Mouse (Mus musculus) kidney, postnatal 0 days (tissue): ENCODE data around the gene Sh2d3c. TPM values are rescaled to one million over a fixed set of nuclear protein-coding genes. Genes with fewer than 3 reads are reported as not detected.
A peak's percentile ranks its signal among the peaks of the same experiment; 100 is the strongest.

Experiments
- ATAC-seq: fragments of 200-750 bp; cut with Nextera tagmentation; replicated peaks from 2 replicates; pipeline ENCODE4 v1.8.0; 2017; ENCODE audit warnings: low read depth, moderate number of reproducible peaks, moderate TSS enrichment, moderate library complexity; ENCODE audit not compliant: low FRiP score
- DNase-seq: peaks from one replicate; pipeline ENCODE4 v3.0.0-alpha.2; 2016; ENCODE audit warnings: low spot score
- H3K27ac ChIP-seq: fragments of 300-500 bp; sonication (generic); 2 replicates; pipeline ENCODE4 v1.5.1; 2014; ENCODE audit warnings: mild to moderate bottlenecking
- H3K27me3 ChIP-seq: fragments of 300-500 bp; sonication (generic); 2 replicates; pipeline ENCODE4 v1.6.1; 2014; ENCODE audit warnings: low read length, mixed read lengths; ENCODE audit not compliant: insufficient read depth
- H3K36me3 ChIP-seq: fragments of 300-500 bp; sonication (generic); 2 replicates; pipeline ENCODE4 v1.6.1; 2014; ENCODE audit warnings: low read length, mixed read lengths; ENCODE audit not compliant: insufficient read depth
- H3K4me1 ChIP-seq: fragments of 300-500 bp; sonication (generic); replicated peaks from 2 replicates; pipeline ENCODE4 v1.6.1; 2014; ENCODE audit warnings: antibody characterized with exemption, low read length, mixed read lengths; ENCODE audit not compliant: insufficient read depth
- H3K4me2 ChIP-seq: fragments of 300-500 bp; sonication (generic); 2 replicates; pipeline ENCODE4 v1.6.1; 2014; ENCODE audit warnings: mild to moderate bottlenecking, low read length, moderate library complexity, mixed read lengths
- H3K4me3 ChIP-seq: fragments of 300-500 bp; sonication (generic); replicated peaks from 2 replicates; pipeline ENCODE4 v1.5.1; 2014; ENCODE audit warnings: low read depth, low read length
- H3K9ac ChIP-seq: fragments of 300-500 bp; sonication (generic); 2 replicates; pipeline ENCODE4 v1.6.1; 2014; ENCODE audit warnings: low read depth, low read length
- H3K9me3 ChIP-seq: fragments of 300-500 bp; sonication (generic); replicated peaks from 2 replicates; pipeline ENCODE4 v1.6.1; 2016; ENCODE audit warnings: low read length, inconsistent platforms, mixed read lengths
- CTCF ChIP-seq: IDR thresholded peaks from 2 replicates; pipeline ENCODE4 v1.5.1; 2016; ENCODE audit warnings: antibody characterized with exemption, low read depth, mild to moderate bottlenecking, moderate library complexity
- WGBS: fragments of 180-500 bp; shearing (Covaris S2); extraction: QIAGEN DNeasy Blood & Tissue Kit; methylation state at CpG from one replicate; pipeline ENCODE4 v1.1.7; 2014; 5-methylcytosine and 5-hydroxymethylcytosine counted together
- polyA plus RNA-seq: library from polyadenylated mRNA; unstranded; fragments of >200 nt; fragmentation: Nextera tagmentation; extraction: Ambion mirVana; gene quantifications from 2 replicates; pipeline ENCODE4 v1.2.1, GENCODE M21; 2015

Gene Sh2d3c
- polyA plus RNA-seq, 1 experiment from 2014 or later: 31.1 TPM

- no peak for TF ChIP-seq CTCF
- Histone ChIP-seq H3K27me3 (no peaks in the 10 kb centered on the region), H3K4me1 (peaks cover 10% of the 10 kb centered on the region; the same call in 1 of the 2 replicates), H3K4me3 (no peak overlapping the region), H3K27ac (no peak overlapping the region), H3K9ac (no peak overlapping the region), H3K36me3 (no peaks in the 10 kb centered on the region), H3K4me2 (no peak overlapping the region), H3K9me3 (no peaks in the 10 kb centered on the region)
- DNase-seq (no peak), ATAC-seq (no peak)
- WGBS: 86% methylated on average over 3 of the region's 3 CpGs
Measured at GRCm38 (mm10) chr2:32720053-32720452, 802 bp upstream of the Sh2d3c start.

DNA sequence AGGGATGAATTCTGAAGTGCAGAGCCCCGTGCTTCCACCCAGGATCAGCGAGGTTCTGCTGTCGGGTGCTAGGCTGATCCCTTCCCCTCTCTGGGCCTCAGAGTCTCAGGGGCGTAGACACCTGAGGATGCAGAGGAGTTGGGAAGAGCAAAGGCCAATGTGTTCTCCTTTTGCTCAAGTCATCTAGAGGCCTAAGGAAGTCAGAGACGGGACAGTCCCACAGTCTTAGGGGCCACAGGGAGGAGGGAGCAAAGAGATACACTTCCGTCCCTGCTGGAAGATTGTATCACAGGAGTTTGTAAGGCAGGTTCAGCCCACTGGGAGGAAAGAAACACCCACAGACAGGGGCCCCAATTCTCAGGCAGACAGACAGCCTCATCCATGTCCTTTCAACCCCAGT is 1.2 kb downstream of the Sh2d3c start:
- Histone ChIP-seq H3K27me3 (no peaks in the 10 kb centered on the region), H3K4me1 (peaks cover 10% of the 10 kb centered on the region; the same call in 1 of the 2 replicates), H3K4me2 (peak overlapping the region; percentile 11), H3K27ac (no peak overlapping the region), H3K9me3 (no peaks in the 10 kb centered on the region), H3K4me3 (no peak overlapping the region), H3K36me3 (no peaks in the 10 kb centered on the region), H3K9ac (0 out of 2 replicates have a peak overlapping the region, but pooled peaks have one; percentile 6)
- TF ChIP-seq CTCF: no peak
- 40% methylated on average over 6 of the region's 6 CpGs for WGBS
- DNase-seq: no peak
- no peak for ATAC-seq

GRCm38 (mm10) chr2:32722581-32722980 is 1.7 kb downstream of the Sh2d3c start:
- no peak overlapping the region for H3K27ac ChIP-seq
- no peak for TF ChIP-seq CTCF
- ATAC-seq (no peak), DNase-seq (no peak)
- H3K27me3 ChIP-seq: no peaks in the 10 kb centered on the region
- peaks cover 10% of the 10 kb centered on the region; the same call in 1 of the 2 replicates for H3K4me1 ChIP-seq
- H3K9me3 ChIP-seq: no peaks in the 10 kb centered on the region
- H3K36me3 ChIP-seq: no peaks in the 10 kb centered on the region
- no peak overlapping the region for H3K4me3 ChIP-seq
- H3K9ac ChIP-seq: no peak overlapping the region
- H3K4me2 ChIP-seq: no peak overlapping the region
- 61% methylated on average over 3 of the region's 3 CpGs for WGBS

DNA sequence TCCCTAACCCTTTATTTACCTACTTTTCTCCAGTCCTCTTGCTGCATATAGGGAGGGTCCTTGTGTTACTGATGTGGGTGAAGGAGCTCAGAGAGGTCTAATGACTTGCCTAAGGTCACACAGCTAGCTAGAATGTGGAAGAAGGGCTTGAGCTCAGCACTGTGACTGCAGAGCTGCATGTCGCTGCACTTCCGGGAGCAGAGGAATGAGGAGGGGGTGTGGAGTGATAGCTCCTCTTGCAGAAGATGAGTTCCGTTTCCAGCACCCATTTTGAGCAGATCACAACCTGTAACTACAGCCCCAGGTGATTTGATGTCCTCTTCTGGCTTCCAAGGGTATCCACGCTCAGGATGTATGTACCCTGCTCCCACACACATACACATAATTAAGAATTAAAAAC is 3.3 kb downstream of the Sh2d3c start:
- Histone ChIP-seq H3K27me3 (no peaks in the 10 kb centered on the region), H3K4me1 (peaks cover 10% of the 10 kb centered on the region; the same call in 1 of the 2 replicates), H3K4me2 (no peak overlapping the region), H3K9me3 (no peaks in the 10 kb centered on the region), H3K27ac (no peak overlapping the region), H3K36me3 (no peaks in the 10 kb centered on the region), H3K9ac (no peak overlapping the region), H3K4me3 (no peak overlapping the region)
- TF ChIP-seq CTCF: no peak
- WGBS: 89% methylated on average over 4 of the region's 4 CpGs
- DNase-seq (no peak), ATAC-seq (no peak)

- WGBS: 63% methylated on average over 16 of the region's 16 CpGs
- peaks cover 10% of the 10 kb centered on the region; the same call in 1 of the 2 replicates for H3K4me1 ChIP-seq
Measured at GRCm38 (mm10) chr2:32724832-32725790, 4.3 kb downstream of the Sh2d3c start.

GRCm38 (mm10) chr2:32727435-32727834 is 6.6 kb downstream of the Sh2d3c start:
- Histone ChIP-seq H3K4me1 (peaks cover 13% of the 10 kb centered on the region; the same call in 1 of the 2 replicates), H3K27me3 (no peaks in the 10 kb centered on the region), H3K4me3 (peak overlapping the region; percentile 37), H3K4me2 (peak overlapping the region; percentile 51), H3K9ac (peak overlapping the region; percentile 63), H3K36me3 (no peaks in the 10 kb centered on the region), H3K9me3 (no peaks in the 10 kb centered on the region), H3K27ac (peak overlapping the region; percentile 71)
- ATAC-seq: peak; percentile 96
- no peak for TF ChIP-seq CTCF
- 0% methylated on average over 16 of the region's 16 CpGs for WGBS
- peak; percentile 100 for DNase-seq

More at GRCm38 (mm10) chr2:32724832-32725790, 4.3 kb downstream of the Sh2d3c start:
- ATAC-seq: no peak
- H3K36me3 ChIP-seq: no peaks in the 10 kb centered on the region
- H3K9me3 ChIP-seq: no peaks in the 10 kb centered on the region
- DNase-seq: peak; percentile 62
- H3K4me3 ChIP-seq: no peak overlapping the region
- H3K9ac ChIP-seq: no peak overlapping the region
- no peak for TF ChIP-seq CTCF
- H3K4me2 ChIP-seq: no peak overlapping the region
- no peaks in the 10 kb centered on the region for H3K27me3 ChIP-seq
- H3K27ac ChIP-seq: no peak overlapping the region
